Mouse (Mus musculus): ENCODE results near the gene Esyt2. TPM values are rescaled to one million over a fixed set of nuclear protein-coding genes. Genes with fewer than 3 reads are reported as not detected.

The Esyt2 gene
- polyA plus RNA-seq, 1 experiment from 2014 or later = 11.1 TPM

DNA sequence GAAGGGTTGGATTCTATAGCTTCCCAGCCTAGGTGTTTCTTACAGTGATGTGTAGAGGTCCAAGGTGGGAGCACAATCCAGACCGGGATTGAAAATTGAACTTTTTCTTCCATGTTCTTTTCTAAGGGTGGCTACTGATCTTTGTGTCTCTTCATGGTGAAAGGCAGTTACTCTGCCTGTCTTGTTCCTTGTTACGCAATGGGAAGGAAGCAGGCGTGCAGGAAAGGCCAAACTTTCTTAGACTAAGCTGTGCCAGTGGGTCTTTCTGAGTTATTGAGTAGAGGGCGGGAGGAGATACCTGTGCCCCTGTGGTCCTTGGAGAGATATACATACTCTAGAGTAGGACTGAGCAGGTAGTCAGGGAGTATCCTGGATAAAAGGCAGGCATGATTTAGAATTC, 133.9 kb downstream of the Esyt2 start:
- Histone ChIP-seq H3K4me3 (no peak overlapping the region), H3K4me1 (replicated peaks) (no peaks in the 10 kb centered on the region), H3K4me2 (no peak overlapping the region), H3K27me3 (no peaks in the 10 kb centered on the region), H3K9ac (no peak overlapping the region), H3K9me3 (no peaks in the 10 kb centered on the region), H3K27ac (replicated peaks) (no peak overlapping the region), H3K36me3 (peaks cover 7% of the 10 kb centered on the region; the same call in 1 of the 2 replicates)
- WGBS = 96% methylated on average over 4 of the region's 4 CpGs
- ATAC-seq (ENCODE audit: low read depth) = no peak

- Histone ChIP-seq H3K27me3 (no peaks in the 10 kb centered on the region), H3K9me3 (no peaks in the 10 kb centered on the region), H3K36me3 (peaks cover 7% of the 10 kb centered on the region; the same call in 1 of the 2 replicates), H3K4me3 (no peak overlapping the region), H3K27ac (replicated peaks) (no peak overlapping the region), H3K4me2 (no peak overlapping the region), H3K4me1 (replicated peaks) (no peaks in the 10 kb centered on the region), H3K9ac (no peak overlapping the region)
- 93% methylated on average over 1 of the region's 1 CpGs for WGBS
- ATAC-seq (ENCODE audit: low read depth) = no peak
Observed at GRCm38 (mm10) chr12:116416514-116416913, 135.5 kb downstream of the Esyt2 start.

DNA sequence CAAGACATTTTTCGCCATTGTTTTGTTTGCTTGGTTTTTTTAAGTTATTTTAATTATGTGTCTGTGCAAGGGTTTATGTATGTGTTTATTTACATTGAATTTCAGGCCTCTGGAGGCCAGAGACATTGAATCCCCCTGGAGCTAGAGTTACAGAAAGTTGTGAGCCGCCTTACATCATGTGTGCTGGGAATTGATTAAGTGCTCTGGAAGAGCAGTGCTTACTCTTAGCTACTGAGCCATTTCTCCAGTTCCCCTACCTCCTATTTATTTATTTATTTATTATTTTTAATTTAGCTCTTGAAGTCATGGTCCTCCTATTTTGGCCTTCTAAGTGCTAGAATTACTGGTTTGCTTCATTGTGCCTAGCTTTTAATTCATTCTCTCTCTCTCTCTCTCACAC, 140.7 kb downstream of the Esyt2 start:
- Histone ChIP-seq H3K4me1 (replicated peaks) (no peaks in the 10 kb centered on the region), H3K27ac (replicated peaks) (no peak overlapping the region), H3K9me3 (no peaks in the 10 kb centered on the region), H3K9ac (no peak overlapping the region), H3K4me2 (no peak overlapping the region), H3K4me3 (no peak overlapping the region), H3K36me3 (peaks cover 3% of the 10 kb centered on the region), H3K27me3 (no peaks in the 10 kb centered on the region)
- ATAC-seq (ENCODE audit: low read depth) = no peak
- WGBS = 85% methylated on average over 2 of the region's 2 CpGs

DNA sequence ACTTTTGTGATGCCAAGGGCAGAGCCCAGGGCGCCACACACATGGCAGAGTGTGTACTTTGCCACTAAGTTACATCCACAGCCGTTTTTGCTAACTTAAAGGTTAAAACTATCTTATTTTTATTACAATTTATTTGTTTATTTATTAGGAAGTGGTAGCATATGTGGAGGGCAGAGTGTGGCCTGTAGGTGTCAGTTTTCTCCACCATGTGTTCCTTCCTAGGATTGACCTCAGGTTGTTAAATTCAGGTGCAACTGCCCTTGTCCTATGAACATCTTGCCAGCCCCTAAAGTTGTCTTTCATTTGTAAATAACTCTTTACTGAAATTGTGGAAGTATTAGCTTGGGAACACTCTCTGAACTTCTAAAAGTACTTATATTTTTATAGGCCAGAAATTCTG, 144.4 kb downstream of the Esyt2 start:
- Histone ChIP-seq H3K9me3 (no peaks in the 10 kb centered on the region), H3K4me1 (replicated peaks) (no peaks in the 10 kb centered on the region), H3K36me3 (peaks cover 17% of the 10 kb centered on the region), H3K4me2 (no peak overlapping the region), H3K4me3 (no peak overlapping the region), H3K9ac (no peak overlapping the region), H3K27ac (replicated peaks) (no peak overlapping the region), H3K27me3 (no peaks in the 10 kb centered on the region)
- no peak for ATAC-seq (ENCODE audit: low read depth)
- WGBS = 92% methylated on average over 2 of the region's 2 CpGs

- Histone ChIP-seq H3K9ac (no peak overlapping the region), H3K4me1 (replicated peaks) (no peaks in the 10 kb centered on the region), H3K36me3 (peaks cover 23% of the 10 kb centered on the region), H3K4me2 (no peak overlapping the region), H3K27me3 (no peaks in the 10 kb centered on the region), H3K9me3 (no peaks in the 10 kb centered on the region), H3K27ac (replicated peaks) (no peak overlapping the region), H3K4me3 (no peak overlapping the region)
- WGBS = 87% methylated on average over 2 of the region's 2 CpGs
- ATAC-seq (ENCODE audit: low read depth) = no peak
Observed at GRCm38 (mm10) chr12:116433742-116434141, 152.7 kb downstream of the Esyt2 start.

DNA sequence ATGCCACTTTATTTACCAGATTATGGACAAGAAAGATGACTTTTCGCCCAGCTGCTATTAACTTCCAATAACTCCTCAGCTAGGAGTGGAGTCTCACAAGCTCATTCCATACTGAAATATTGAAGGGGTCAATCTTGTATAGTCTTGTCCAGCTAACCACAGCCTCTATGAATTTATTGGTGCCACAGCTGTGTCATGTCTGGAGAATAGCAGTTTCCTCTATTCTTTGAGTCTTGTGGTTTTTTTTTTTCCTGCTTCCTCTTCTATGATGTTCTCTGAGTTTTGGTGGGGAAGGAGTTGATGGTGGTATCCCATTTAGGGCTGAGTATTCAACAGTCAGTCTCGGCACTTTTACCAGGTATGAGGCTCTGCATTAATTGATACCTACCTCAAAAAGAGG, 154.2 kb downstream of the Esyt2 start:
- Histone ChIP-seq H3K27ac (replicated peaks) (no peak overlapping the region), H3K4me3 (no peak overlapping the region), H3K27me3 (no peaks in the 10 kb centered on the region), H3K9ac (no peak overlapping the region), H3K4me1 (replicated peaks) (no peaks in the 10 kb centered on the region), H3K9me3 (no peaks in the 10 kb centered on the region), H3K4me2 (no peak overlapping the region), H3K36me3 (peaks cover 29% of the 10 kb centered on the region)
- WGBS = 94% methylated on average over 2 of the region's 2 CpGs
- no peak for ATAC-seq (ENCODE audit: low read depth)

DNA sequence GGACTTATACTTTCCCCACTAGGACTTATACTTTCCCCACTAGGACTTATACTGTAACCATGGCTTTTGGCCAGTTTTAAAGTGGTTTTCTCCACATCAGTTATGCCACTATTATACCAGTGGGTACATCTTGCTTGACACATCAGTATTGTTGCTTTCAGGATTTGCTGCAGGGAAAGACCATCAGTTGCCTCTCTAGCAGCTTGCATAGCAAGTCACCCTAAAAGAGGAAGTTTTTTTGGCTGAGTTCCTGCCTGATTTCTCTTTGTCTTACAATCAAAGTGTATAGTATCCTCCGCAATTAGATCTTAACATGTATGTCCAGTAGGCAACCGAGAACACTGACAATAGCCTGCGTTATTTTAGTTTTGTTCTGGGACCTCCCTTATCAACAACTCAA, 155.1 kb downstream of the Esyt2 start:
- H3K4me3 ChIP-seq = no peak overlapping the region
- peaks cover 30% of the 10 kb centered on the region for H3K36me3 ChIP-seq
- H3K4me1 ChIP-seq (replicated peaks) = no peaks in the 10 kb centered on the region
- H3K4me2 ChIP-seq = no peak overlapping the region
- H3K27me3 ChIP-seq = no peaks in the 10 kb centered on the region
- H3K27ac ChIP-seq (replicated peaks) = no peak overlapping the region
- no peak overlapping the region for H3K9ac ChIP-seq
- WGBS = 84% methylated on average over 3 of the region's 3 CpGs
- H3K9me3 ChIP-seq = no peaks in the 10 kb centered on the region
- ATAC-seq (ENCODE audit: low read depth) = no peak

GRCm38 (mm10) chr12:116438591-116438990, 157.6 kb downstream of the Esyt2 start:
- peaks cover 24% of the 10 kb centered on the region for H3K36me3 ChIP-seq
- no peak overlapping the region for H3K4me2 ChIP-seq
- no peak for ATAC-seq (ENCODE audit: low read depth)
- H3K27me3 ChIP-seq = no peaks in the 10 kb centered on the region
- no peak overlapping the region for H3K27ac ChIP-seq (replicated peaks)
- no peak overlapping the region for H3K9ac ChIP-seq
- no peaks in the 10 kb centered on the region for H3K9me3 ChIP-seq
- H3K4me1 ChIP-seq (replicated peaks) = no peaks in the 10 kb centered on the region
- WGBS = 89% methylated on average over 5 of the region's 5 CpGs
- no peak overlapping the region for H3K4me3 ChIP-seq

Small RNA genes within 50 kb of the gene (microRNA-seq; reads per million reads assigned to microRNA genes)
- not detected for gene Gm23190

Other genes starting within 250 kb of the Esyt2 start
- gene Zfp386, start 233.5 kb upstream of the Esyt2 start, polyA plus RNA-seq (2015; fragmentation: Nextera tagmentation; extraction: Ambion mirVana) = 53.8 and 55.8 TPM in 2 replicates
- 0.50 and 0.59 TPM in 2 replicates for gene Vipr2, start 203.5 kb upstream of the Esyt2 start, polyA plus RNA-seq (2015; fragmentation: Nextera tagmentation; extraction: Ambion mirVana)
- 20.6 and 25.0 TPM in 2 replicates for gene Wdr60, start 18.2 kb upstream of the Esyt2 start, polyA plus RNA-seq (2015; fragmentation: Nextera tagmentation; extraction: Ambion mirVana)
- not detected in 2 replicates for gene Gm11027, start 5.8 kb upstream of the Esyt2 start, polyA plus RNA-seq (2015; fragmentation: Nextera tagmentation; extraction: Ambion mirVana)
- gene Ncapg2, start 124.2 kb downstream of the Esyt2 start, polyA plus RNA-seq (2015; fragmentation: Nextera tagmentation; extraction: Ambion mirVana) = 6.6 and 8.7 TPM in 2 replicates
- 8.1 and 10.6 TPM in 2 replicates for gene Ptprn2, start 204.5 kb downstream of the Esyt2 start, polyA plus RNA-seq (2015; fragmentation: Nextera tagmentation; extraction: Ambion mirVana)